ENCODE assay signal across 21 mouse cellular contexts in genomic region chr6:145530464-145530863, GRCm38 (mm10).
A peak's percentile ranks its signal among the peaks of the same experiment; 100 is the strongest.
DNase-seq lines count a peak whose midpoint lies in the region; ATAC-seq lines count a peak whose summit lies in the region.
"Had no signal": no experiment of that assay in that cellular context is flagged by ENCODE, and none has a peak within 500 bp of the region (broad histone marks: within the 10 kb centered on the region; RNA-seq: fewer than 3 reads in every experiment).

No protein-coding gene starts in this region.

- peak; percentile 73 for ATAC-seq in common myeloid progenitor, adult 5-6 weeks (replicated peaks; ENCODE audit: low read depth, poor library complexity, severe bottlenecking)
- peak; percentile 69 for ATAC-seq in megakaryocyte progenitor cell, adult 5-6 weeks (replicated peaks; ENCODE audit: poor library complexity)
- ATAC-seq: activated CD4-positive, CD25-positive, alpha-beta regulatory T cell, adult 4 months; forebrain, embryonic 14.5 days; forebrain, postnatal 0 days; hindbrain, postnatal 0 days; inflammation-experienced regulatory T-cells, adult 6 months had no signal

- peak; percentile 38 to 45 for DNase-seq in B cell, adult 2 months
- DNase-seq in MN1 (ENCODE audit: low spot score), result no peak
- DNase-seq in layer of hippocampus, adult 11-12 months (ENCODE audit: low spot score), result no peak
- no peak for DNase-seq in layer of hippocampus, postnatal 10 days (ENCODE audit: low spot score in 2 of 2)
- DNase-seq: adrenal gland, postnatal 10 days; adrenal gland, postnatal 36 days; cerebellum, adult 18-20 months; cerebellum, adult 9-10 months; cerebellum, postnatal 14 days; forebrain, postnatal 0 days; gastrocnemius, adult 2 months; gastrocnemius, postnatal 14 days; heart, adult 18-20 months; heart, postnatal 10 days; heart, postnatal 36 days had no signal

Comparison
In these comparisons a context has a peak if more than half of its experiments do, and no peak if none do; other contexts are left out.
1. DNase-seq: peak in B cell, adult 2 months (2 of 2); none in MN1 (single experiment), layer of hippocampus, adult 11-12 months (single experiment) and layer of hippocampus, postnatal 10 days (0 of 2).